Mouse (Mus musculus): ENCODE measurements around the gene Utrn. TPM values are rescaled to one million over a fixed set of nuclear protein-coding genes. Genes with fewer than 3 reads are reported as not detected.

Gene Utrn
- polyA plus RNA-seq, 1 experiment from 2014 or later = 88.4 TPM

DNA sequence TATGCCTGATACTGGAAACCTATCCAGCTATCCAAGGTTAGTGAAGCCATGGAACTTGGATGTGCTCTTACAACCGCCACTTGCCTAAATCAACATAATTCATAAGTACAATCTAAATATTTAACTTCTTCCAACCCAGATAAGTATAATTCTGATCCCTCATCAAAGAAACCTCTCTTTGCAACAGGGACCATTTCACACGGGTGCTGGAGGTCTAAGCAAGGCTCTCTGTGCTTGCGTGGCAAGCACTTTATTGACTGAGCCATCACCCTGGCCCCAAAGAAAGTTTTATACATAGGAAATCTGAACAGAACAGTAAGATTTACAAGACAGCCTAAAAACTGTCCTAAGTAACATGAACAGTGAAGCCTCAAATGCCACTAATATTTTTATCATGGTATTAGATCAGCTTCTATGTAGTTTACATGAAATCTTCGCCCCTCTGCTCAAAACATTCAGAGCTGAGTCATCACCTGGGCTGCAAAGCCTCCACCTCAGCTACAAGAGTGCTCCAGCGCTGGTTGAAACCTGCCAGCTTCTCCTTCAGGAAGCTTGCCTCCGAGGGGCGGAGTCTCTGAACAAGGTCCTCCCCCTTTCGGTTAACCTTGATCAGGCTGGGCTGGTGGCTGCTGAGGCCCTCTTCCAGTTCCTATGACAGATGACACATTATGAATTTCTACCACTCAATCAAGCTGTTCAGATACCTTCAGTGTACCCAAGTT, 211.0 kb downstream of the Utrn start:
- Histone ChIP-seq H3K4me2 (replicated peaks; ENCODE audit: low read depth, low read length) (no peak overlapping the region), H3K4me3 (ENCODE audit: low read depth, low read length) (no peak overlapping the region), H3K36me3 (ENCODE audit: insufficient read depth, low read length) (peaks cover 3% of the 10 kb centered on the region; the same call in 1 of the 2 replicates), H3K27ac (ENCODE audit: low read length) (0 out of 2 replicates have a peak overlapping the region, but pooled peaks have one; percentile 47), H3K9ac (replicated peaks; ENCODE audit: low read depth) (no peak overlapping the region), H3K27me3 (replicated peaks; ENCODE audit: insufficient read depth, low read length) (no peaks in the 10 kb centered on the region), H3K9me3 (ENCODE audit: low read length) (0 out of 2 replicates have a peak, but pooled peaks cover 2% of the 10 kb centered on the region), H3K4me1 (ENCODE audit: insufficient read depth, low read depth, low read length) (no peaks in the 10 kb centered on the region)
- peak; percentile 96 for ATAC-seq
- 43% methylated on average over 8 of the region's 8 CpGs for WGBS
- TF ChIP-seq EP300 (IDR thresholded peaks at IDR 0.05) (no peak), CTCF (IDR thresholded peaks at IDR 0.05) (no peak)
- peak; percentile 88 for DNase-seq (ENCODE audit: low spot score)

- DNase-seq (ENCODE audit: low spot score) (peak; percentile 28), ATAC-seq (peak; percentile 53)
- H3K9ac ChIP-seq (replicated peaks; ENCODE audit: low read depth) = no peak overlapping the region
- H3K36me3 ChIP-seq (ENCODE audit: insufficient read depth, low read length) = peaks cover 8% of the 10 kb centered on the region; the same call in 1 of the 2 replicates
- H3K27ac ChIP-seq (ENCODE audit: low read length) = no peak overlapping the region
- WGBS = 46% methylated on average over 3 of the region's 3 CpGs
- no peaks in the 10 kb centered on the region for H3K27me3 ChIP-seq (replicated peaks; ENCODE audit: insufficient read depth, low read length)
- H3K4me2 ChIP-seq (replicated peaks; ENCODE audit: low read depth, low read length) = no peak overlapping the region
- no peaks in the 10 kb centered on the region for H3K4me1 ChIP-seq (ENCODE audit: insufficient read depth, low read depth, low read length)
- H3K4me3 ChIP-seq (ENCODE audit: low read depth, low read length) = no peak overlapping the region
- H3K9me3 ChIP-seq (ENCODE audit: low read length) = no peaks in the 10 kb centered on the region
- TF ChIP-seq EP300 (IDR thresholded peaks at IDR 0.05) (no peak), CTCF (IDR thresholded peaks at IDR 0.05) (no peak)
Observed at GRCm38 (mm10) chr10:12652988-12653387, 216.2 kb downstream of the Utrn start.

- H3K4me3 ChIP-seq (ENCODE audit: low read depth, low read length) = no peak overlapping the region
- H3K4me1 ChIP-seq (ENCODE audit: insufficient read depth, low read depth, low read length) = no peaks in the 10 kb centered on the region
- ATAC-seq (no peak), DNase-seq (ENCODE audit: low spot score) (no peak)
- no peaks in the 10 kb centered on the region for H3K9me3 ChIP-seq (ENCODE audit: low read length)
- WGBS = 89% methylated on average over 5 of the region's 5 CpGs
- peaks cover 12% of the 10 kb centered on the region; the same call in 1 of the 2 replicates for H3K36me3 ChIP-seq (ENCODE audit: insufficient read depth, low read length)
- no peak overlapping the region for H3K4me2 ChIP-seq (replicated peaks; ENCODE audit: low read depth, low read length)
- H3K27ac ChIP-seq (ENCODE audit: low read length) = no peak overlapping the region
- H3K27me3 ChIP-seq (replicated peaks; ENCODE audit: insufficient read depth, low read length) = no peaks in the 10 kb centered on the region
- TF ChIP-seq EP300 (IDR thresholded peaks at IDR 0.05) (no peak), CTCF (IDR thresholded peaks at IDR 0.05) (no peak)
- H3K9ac ChIP-seq (replicated peaks; ENCODE audit: low read depth) = no peak overlapping the region
Observed at GRCm38 (mm10) chr10:12646119-12646518, 223.0 kb downstream of the Utrn start.

GRCm38 (mm10) chr10:12643336-12643735, 225.8 kb downstream of the Utrn start:
- no peak overlapping the region for H3K4me3 ChIP-seq (ENCODE audit: low read depth, low read length)
- no peak for TF ChIP-seq CTCF (IDR thresholded peaks at IDR 0.05)
- no peak for TF ChIP-seq EP300 (IDR thresholded peaks at IDR 0.05)
- WGBS = 81% methylated on average over 8 of the region's 8 CpGs

DNA sequence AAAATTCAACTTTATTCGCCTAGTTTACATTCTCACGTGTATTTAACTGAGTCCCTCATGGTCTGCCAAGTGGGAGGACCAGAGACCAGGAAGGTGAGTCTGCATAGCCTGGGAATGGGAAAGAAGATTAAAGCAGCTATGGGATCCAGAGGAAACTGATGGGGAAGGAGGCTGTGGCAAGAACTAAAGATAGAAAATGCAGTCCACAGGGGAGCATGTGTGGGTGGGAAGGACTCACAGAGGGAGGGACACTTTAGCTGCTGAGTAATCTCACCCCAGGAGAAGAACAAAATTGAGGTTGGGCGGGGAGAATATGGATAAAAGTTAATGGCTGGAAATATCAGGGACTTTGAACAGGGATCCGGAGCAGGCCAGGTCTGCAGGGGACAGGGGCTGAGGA, 229.5 kb downstream of the Utrn start:
- DNase-seq (ENCODE audit: low spot score) = no peak
- no peaks in the 10 kb centered on the region for H3K4me1 ChIP-seq (ENCODE audit: insufficient read depth, low read depth, low read length)
- 78% methylated on average over 4 of the region's 4 CpGs for WGBS
- no peaks in the 10 kb centered on the region for H3K27me3 ChIP-seq (replicated peaks; ENCODE audit: insufficient read depth, low read length)
- H3K4me2 ChIP-seq (replicated peaks; ENCODE audit: low read depth, low read length) = no peak overlapping the region
- no peak overlapping the region for H3K4me3 ChIP-seq (ENCODE audit: low read depth, low read length)
- no peak overlapping the region for H3K9ac ChIP-seq (replicated peaks; ENCODE audit: low read depth)
- H3K9me3 ChIP-seq (ENCODE audit: low read length) = no peaks in the 10 kb centered on the region
- no peak overlapping the region for H3K27ac ChIP-seq (ENCODE audit: low read length)
- H3K36me3 ChIP-seq (ENCODE audit: insufficient read depth, low read length) = peaks cover 21% of the 10 kb centered on the region; the same call in 1 of the 2 replicates
- no peak for ATAC-seq
- TF ChIP-seq EP300 (IDR thresholded peaks at IDR 0.05) (no peak), CTCF (IDR thresholded peaks at IDR 0.05) (no peak)

More at GRCm38 (mm10) chr10:12643336-12643735, 225.8 kb downstream of the Utrn start:
- no peak overlapping the region for H3K9ac ChIP-seq (replicated peaks; ENCODE audit: low read depth)
- H3K27me3 ChIP-seq (replicated peaks; ENCODE audit: insufficient read depth, low read length) = no peaks in the 10 kb centered on the region
- DNase-seq (ENCODE audit: low spot score) = no peak
- no peaks in the 10 kb centered on the region for H3K9me3 ChIP-seq (ENCODE audit: low read length)
- H3K4me2 ChIP-seq (replicated peaks; ENCODE audit: low read depth, low read length) = no peak overlapping the region
- H3K27ac ChIP-seq (ENCODE audit: low read length) = no peak overlapping the region
- H3K36me3 ChIP-seq (ENCODE audit: insufficient read depth, low read length) = peaks cover 16% of the 10 kb centered on the region; the same call in 1 of the 2 replicates
- no peak for ATAC-seq
- H3K4me1 ChIP-seq (ENCODE audit: insufficient read depth, low read depth, low read length) = no peaks in the 10 kb centered on the region

GRCm38 (mm10) chr10:12633965-12634364, 235.2 kb downstream of the Utrn start:
- Histone ChIP-seq H3K4me2 (replicated peaks; ENCODE audit: low read depth, low read length) (no peak overlapping the region), H3K4me1 (ENCODE audit: insufficient read depth, low read depth, low read length) (no peaks in the 10 kb centered on the region), H3K9ac (replicated peaks; ENCODE audit: low read depth) (no peak overlapping the region), H3K27ac (ENCODE audit: low read length) (no peak overlapping the region), H3K4me3 (ENCODE audit: low read depth, low read length) (no peak overlapping the region), H3K36me3 (ENCODE audit: insufficient read depth, low read length) (peaks cover 14% of the 10 kb centered on the region; the same call in 1 of the 2 replicates), H3K9me3 (ENCODE audit: low read length) (no peaks in the 10 kb centered on the region), H3K27me3 (replicated peaks; ENCODE audit: insufficient read depth, low read length) (no peaks in the 10 kb centered on the region)
- ATAC-seq (no peak), DNase-seq (ENCODE audit: low spot score) (no peak)
- TF ChIP-seq CTCF (IDR thresholded peaks at IDR 0.05) (no peak), EP300 (IDR thresholded peaks at IDR 0.05) (no peak)
- 97% methylated on average over 4 of the region's 4 CpGs for WGBS

Data from lung, postnatal 0 days (tissue).